Mouse (Mus musculus) intestine, embryonic 15.5 days (tissue): ENCODE results near the gene Pcbp1. TPM values are rescaled to one million over a fixed set of nuclear protein-coding genes. Genes with fewer than 3 reads are reported as not detected.
"Not testable (repeated sequence)": the region's sequence is repeated elsewhere in the genome, so short reads cannot be mapped to it uniquely, and the experiment has no call there.

Experiments
- ATAC-seq: fragments of 200-750 bp; cut with Nextera tagmentation; 2 replicates; pipeline ENCODE4 v1.8.0; 2017; ENCODE audit warnings: moderate TSS enrichment, moderate library complexity
- H3K27ac ChIP-seq: fragments of 300-500 bp; sonication (generic); 2 replicates; pipeline ENCODE4 v1.5.1; 2015; ENCODE audit warnings: mild to moderate bottlenecking, inconsistent platforms
- H3K27me3 ChIP-seq: fragments of 300-500 bp; sonication (generic); replicated peaks from 2 replicates; pipeline ENCODE4 v1.6.1; 2015; ENCODE audit warnings: inconsistent platforms
- H3K36me3 ChIP-seq: fragments of 300-500 bp; sonication (generic); 2 replicates; pipeline ENCODE4 v1.6.1; 2015; ENCODE audit warnings: inconsistent platforms
- H3K4me1 ChIP-seq: fragments of 300-500 bp; sonication (generic); replicated peaks from 2 replicates; pipeline ENCODE4 v1.6.1; 2015; ENCODE audit warnings: inconsistent platforms
- H3K4me2 ChIP-seq: fragments of 300-500 bp; sonication (generic); replicated peaks from 2 replicates; pipeline ENCODE4 v1.6.1; 2015; ENCODE audit warnings: mild to moderate bottlenecking, inconsistent platforms
- H3K4me3 ChIP-seq: fragments of 300-500 bp; sonication (generic); replicated peaks from 2 replicates; pipeline ENCODE4 v1.5.1; 2015; ENCODE audit warnings: inconsistent platforms
- H3K9ac ChIP-seq: fragments of 300-500 bp; sonication (generic); 2 replicates; pipeline ENCODE4 v1.6.1; 2015; ENCODE audit warnings: inconsistent platforms
- H3K9me3 ChIP-seq: fragments of 300-500 bp; sonication (generic); 2 replicates; pipeline ENCODE4 v1.6.1; 2016; ENCODE audit warnings: inconsistent platforms
- WGBS: fragments of 180-500 bp; shearing (Covaris S2); methylation state at CpG from one replicate; pipeline ENCODE4 v1.1.7; 2015; 5-methylcytosine and 5-hydroxymethylcytosine counted together
- polyA plus RNA-seq: library from polyadenylated mRNA; unstranded; fragments of >200 nt; fragmentation: Nextera tagmentation; extraction: Ambion mirVana; gene quantifications from 2 replicates; pipeline ENCODE4 v1.2.1, GENCODE M21; 2015

Gene Pcbp1
- 508 and 561 TPM in 2 replicates for polyA plus RNA-seq

DNA sequence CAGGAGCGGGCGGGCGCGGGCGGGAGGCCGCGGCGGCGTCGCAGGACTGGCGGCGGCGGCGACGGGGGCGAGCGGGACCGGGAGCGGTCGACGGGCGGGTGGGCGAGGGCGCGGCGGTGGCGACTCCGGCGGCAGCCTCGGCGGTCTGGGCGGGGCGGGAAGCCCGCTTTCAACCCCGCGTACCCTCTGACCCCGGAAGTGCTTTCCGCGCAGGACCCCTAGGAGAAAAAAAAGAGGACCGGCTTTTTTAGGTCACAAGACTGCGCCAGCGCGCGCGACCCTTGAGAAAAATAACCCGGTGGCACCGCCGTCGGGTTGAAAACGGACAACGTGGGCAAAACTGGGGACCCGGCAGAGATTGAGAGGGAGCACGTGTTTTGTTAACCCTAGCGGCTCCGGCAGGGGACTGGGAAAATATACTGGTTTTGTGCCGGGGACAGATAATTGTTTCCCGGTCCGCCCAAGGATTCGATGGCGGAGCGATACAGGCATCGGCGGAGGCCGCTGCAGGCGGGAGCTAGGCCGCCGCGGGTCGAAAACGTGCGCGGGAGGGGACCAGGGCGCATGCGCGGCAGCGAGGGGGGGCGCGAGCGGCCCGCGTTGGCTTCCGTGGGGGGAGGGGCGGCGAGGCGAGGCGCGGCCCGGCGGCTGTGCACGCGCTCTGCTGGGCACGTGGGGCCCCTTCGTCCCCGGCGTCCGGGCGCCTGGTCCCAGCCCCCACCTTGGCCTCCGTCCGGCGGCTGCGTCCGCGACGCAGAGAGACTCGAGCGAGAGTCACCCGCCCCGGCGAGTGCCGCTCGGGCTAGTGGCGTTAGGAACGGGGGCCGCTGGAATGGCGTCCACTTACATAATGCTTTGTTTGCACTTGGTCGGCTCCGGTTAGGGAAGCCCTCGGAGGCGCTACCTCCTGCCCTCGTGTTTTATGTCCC is at the start of gene Pcbp1:
Gene Pcbp1, minus strand, starts transcription at position 290 of the 929 bp plus-strand sequence.
- Histone ChIP-seq H3K27me3 (no peaks in the 10 kb centered on the region), H3K4me3 (peak within 1 kb of the TSS; percentile 66), H3K36me3 (no peaks in the 10 kb centered on the region; the same call in 1 of the 2 replicates), H3K4me2 (peak within 1 kb of the TSS; percentile 67), H3K9ac (peak within 1 kb of the TSS; percentile 89), H3K9me3 (no peaks in the 10 kb centered on the region), H3K27ac (peak within 1 kb of the TSS; percentile 99), H3K4me1 (peaks cover 6% of the 10 kb centered on the region; the same call in 1 of the 2 replicates)
- ATAC-seq: peak; percentile 87
- under 1% methylated on average over 109 of the region's 120 CpGs for WGBS

DNA sequence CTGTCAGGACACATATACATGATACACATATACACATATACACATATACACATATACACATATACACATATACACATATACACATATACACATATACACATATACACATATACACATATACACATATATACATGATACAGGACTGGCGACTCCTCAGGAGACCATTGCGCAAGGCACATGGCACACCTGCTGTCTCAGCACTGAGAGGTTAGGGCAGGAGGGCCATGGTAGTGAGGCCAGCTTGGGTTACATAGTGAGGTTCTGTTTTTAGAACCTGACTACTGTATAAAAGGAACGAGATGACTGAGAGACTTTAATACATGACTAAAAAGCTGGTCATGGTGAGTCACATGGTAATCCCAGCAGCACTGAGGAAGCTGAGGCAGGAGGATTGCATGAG is 48.4 kb upstream of the Pcbp1 start:
- 92% methylated on average over 3 of the region's 3 CpGs for WGBS
- Histone ChIP-seq H3K27ac (no peak overlapping the region), H3K4me2 (no peak overlapping the region), H3K36me3 (no peaks in the 10 kb centered on the region), H3K27me3 (no peaks in the 10 kb centered on the region), H3K9ac (no peak overlapping the region), H3K4me3 (no peak overlapping the region), H3K9me3 (no peaks in the 10 kb centered on the region), H3K4me1 (peaks cover 12% of the 10 kb centered on the region)
- ATAC-seq: no peak

DNA sequence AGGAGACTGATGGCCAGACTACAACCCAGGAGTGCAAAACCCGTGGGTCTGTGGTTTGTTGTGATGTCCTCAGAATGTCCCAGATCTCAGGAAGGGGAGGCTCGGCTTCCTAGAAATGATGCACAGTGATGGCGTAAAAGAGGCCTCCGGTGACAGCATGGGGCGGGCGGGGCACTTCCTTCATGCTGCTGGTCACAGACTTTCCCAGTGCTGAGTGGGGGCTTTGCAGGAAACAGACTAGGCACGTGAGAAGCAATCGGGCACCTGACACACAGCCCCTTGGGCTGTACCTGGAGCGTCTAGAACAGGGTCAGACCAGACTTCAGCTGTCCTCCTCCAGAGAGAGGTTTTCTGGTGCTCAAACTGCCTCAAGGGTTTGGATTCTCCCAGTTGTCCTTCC is 44.7 kb upstream of the Pcbp1 start:
- 0 out of 2 replicates have a peak, but pooled peaks have one; percentile 31 for ATAC-seq
- no peak overlapping the region for H3K4me2 ChIP-seq
- H3K4me1 ChIP-seq: peaks cover 15% of the 10 kb centered on the region; the same call in 1 of the 2 replicates
- no peak overlapping the region for H3K4me3 ChIP-seq
- H3K36me3 ChIP-seq: 0 out of 2 replicates have a peak, but pooled peaks cover 2% of the 10 kb centered on the region
- 56% methylated on average over 9 of the region's 9 CpGs for WGBS
- no peaks in the 10 kb centered on the region for H3K9me3 ChIP-seq
- no peaks in the 10 kb centered on the region for H3K27me3 ChIP-seq
- no peak overlapping the region; the same call in 1 of the 2 replicates for H3K9ac ChIP-seq
- H3K27ac ChIP-seq: no peak overlapping the region

DNA sequence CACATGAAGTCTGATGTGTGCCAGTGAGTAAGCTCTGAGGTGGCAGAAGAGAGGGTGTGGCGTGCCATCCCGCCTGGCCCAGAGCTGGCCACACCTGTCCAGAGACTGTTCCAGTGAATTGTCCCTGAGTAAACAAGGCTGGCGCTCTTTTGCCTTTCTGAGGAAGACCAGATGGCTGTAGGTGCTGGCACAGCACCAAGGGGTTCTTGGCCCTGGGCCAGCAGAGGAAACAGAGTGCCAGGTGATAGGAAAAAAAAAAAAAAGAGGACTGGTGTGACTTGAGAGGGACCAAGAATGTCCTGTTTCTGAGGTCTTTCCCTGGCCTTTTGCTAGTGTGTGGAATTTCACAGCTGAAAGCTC is 43.3 kb upstream of the Pcbp1 start:
- Histone ChIP-seq H3K4me3 (no peak overlapping the region), H3K27ac (0 out of 2 replicates have a peak overlapping the region, but pooled peaks have one; percentile 19), H3K36me3 (0 out of 2 replicates have a peak, but pooled peaks cover 3% of the 10 kb centered on the region), H3K4me1 (peaks cover 15% of the 10 kb centered on the region; the same call in 1 of the 2 replicates), H3K9me3 (no peaks in the 10 kb centered on the region), H3K9ac (no peak overlapping the region), H3K27me3 (no peaks in the 10 kb centered on the region), H3K4me2 (no peak overlapping the region)
- 35% methylated on average over 3 of the region's 3 CpGs for WGBS
- ATAC-seq: peak; percentile 87

DNA sequence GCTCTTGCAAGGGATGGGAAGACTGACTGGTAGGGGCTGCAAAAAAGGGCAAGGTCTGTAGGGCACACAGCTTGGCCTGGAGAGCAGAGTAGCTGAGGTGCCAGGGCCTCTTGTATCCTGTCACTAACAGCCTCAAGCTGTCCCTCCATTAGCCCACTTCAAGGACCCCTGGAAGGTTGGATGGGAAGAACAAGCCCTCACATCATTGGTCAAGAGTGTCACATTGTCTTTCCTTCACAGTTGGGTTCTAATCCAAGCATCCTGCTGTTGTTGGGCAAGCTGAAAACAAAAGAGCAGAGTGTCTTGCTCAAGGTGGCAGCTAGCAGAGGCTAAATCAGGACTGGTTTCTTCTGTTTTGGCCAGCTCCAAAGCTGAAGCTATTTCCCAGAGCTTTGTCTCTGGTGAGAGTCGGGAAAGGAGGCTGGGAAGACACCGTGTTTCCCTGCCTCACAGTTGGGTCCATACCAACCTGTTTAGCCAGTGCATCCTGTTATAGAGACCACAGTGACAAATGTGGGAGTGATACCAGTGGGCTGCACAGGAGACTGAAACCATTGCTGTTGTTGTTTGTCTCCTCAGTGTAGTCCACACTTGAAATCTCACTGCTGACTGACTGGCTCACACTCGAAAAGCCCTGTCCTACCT is 42.8 kb upstream of the Pcbp1 start:
- Histone ChIP-seq H3K4me1 (peaks cover 15% of the 10 kb centered on the region; the same call in 1 of the 2 replicates), H3K9me3 (no peaks in the 10 kb centered on the region), H3K36me3 (0 out of 2 replicates have a peak, but pooled peaks cover 3% of the 10 kb centered on the region), H3K4me2 (no peak overlapping the region), H3K4me3 (no peak overlapping the region), H3K27ac (no peak overlapping the region), H3K9ac (no peak overlapping the region), H3K27me3 (no peaks in the 10 kb centered on the region)
- WGBS: 38% methylated on average over 3 of the region's 3 CpGs
- no peak for ATAC-seq

DNA sequence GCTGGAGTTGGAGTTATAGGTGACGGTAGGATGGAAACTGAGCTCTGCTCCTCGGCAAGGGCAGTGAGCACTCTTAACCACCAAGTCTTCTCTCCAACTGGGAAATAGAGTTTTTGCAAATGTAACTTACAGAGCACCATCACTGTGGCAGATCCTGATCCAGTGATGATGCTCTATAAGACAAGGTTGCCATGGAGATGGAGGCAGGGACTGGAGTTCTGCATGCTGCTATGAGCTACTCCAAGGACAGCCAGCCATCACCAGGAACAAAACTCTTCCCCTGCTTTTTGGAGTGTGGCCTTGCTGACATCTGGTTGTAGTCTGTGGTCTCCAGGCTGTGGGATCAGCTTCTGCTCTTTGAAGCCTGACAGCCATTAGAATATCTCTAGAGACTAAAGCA is 39.7 kb upstream of the Pcbp1 start:
- no peak for ATAC-seq
- Histone ChIP-seq H3K27me3 (no peaks in the 10 kb centered on the region), H3K9me3 (no peaks in the 10 kb centered on the region), H3K4me2 (no peak overlapping the region), H3K4me1 (peaks cover 12% of the 10 kb centered on the region; the same call in 1 of the 2 replicates), H3K27ac (no peak overlapping the region), H3K36me3 (peaks cover 12% of the 10 kb centered on the region; the same call in 1 of the 2 replicates), H3K9ac (no peak overlapping the region), H3K4me3 (no peak overlapping the region)
- WGBS: 91% methylated on average over 2 of the region's 2 CpGs

DNA sequence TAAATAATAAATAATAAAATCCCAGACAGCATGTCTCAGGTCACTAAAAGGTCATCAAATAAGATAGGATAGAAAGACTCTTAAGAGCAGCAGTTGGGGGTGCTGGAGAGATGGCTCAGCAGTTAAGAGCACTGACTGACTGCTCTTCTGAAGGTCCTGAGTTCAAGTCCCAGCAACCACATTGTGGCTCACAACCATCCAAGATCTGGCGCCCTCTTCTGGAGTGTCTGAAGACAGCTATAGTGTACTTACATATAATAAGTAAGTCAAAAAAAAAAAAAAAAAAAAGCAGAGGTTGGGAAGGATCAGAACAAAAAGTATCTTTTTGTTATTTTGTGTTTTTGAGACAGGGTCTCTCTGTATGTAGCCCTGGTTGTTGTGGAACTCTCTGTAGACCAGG is 31.1 kb upstream of the Pcbp1 start:
- 74% methylated on average over 1 of the region's 1 CpGs for WGBS
- H3K27ac ChIP-seq, H3K36me3 ChIP-seq, H3K4me1 ChIP-seq, ATAC-seq, H3K9ac ChIP-seq, H3K4me2 ChIP-seq, H3K9me3 ChIP-seq, H3K4me3 ChIP-seq, H3K27me3 ChIP-seq: not testable (repeated sequence)

DNA sequence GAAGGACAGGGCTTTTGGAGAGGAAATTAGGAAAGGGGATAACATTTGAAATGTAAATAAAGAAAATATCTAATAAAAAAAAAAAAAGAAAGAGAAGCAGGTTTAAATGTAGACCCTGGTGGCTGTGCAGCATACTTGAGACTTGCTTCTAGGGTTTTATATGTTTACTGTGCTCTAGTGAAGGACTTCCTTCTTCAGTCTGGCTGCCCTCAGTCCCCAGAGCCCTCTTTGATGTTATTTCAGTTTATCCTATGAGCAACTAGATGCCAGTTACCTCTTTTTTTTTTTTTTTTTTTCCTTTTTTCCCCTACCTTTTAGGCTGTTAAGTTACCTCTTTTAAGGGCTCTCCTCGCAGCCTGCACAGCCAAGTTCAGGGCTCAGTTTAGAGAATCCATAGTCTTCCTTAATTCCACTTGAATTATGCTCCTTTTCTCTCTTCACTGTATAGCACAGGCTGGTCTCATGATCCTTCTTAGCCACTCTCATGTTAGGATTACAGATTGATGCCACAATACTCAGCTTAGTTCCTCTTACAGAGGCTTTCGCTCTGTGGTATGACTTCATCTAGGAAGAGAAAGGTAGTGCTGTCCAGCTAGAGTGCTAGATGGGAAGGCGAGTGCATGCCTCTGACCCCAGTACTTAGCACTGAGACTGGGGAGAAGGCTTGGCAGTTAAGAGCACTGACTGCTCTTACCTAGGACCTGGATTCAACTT is 30.4 kb upstream of the Pcbp1 start:
- H3K9me3 ChIP-seq: no peaks in the 10 kb centered on the region
- no peak overlapping the region for H3K4me2 ChIP-seq
- no peak for ATAC-seq
- no peak overlapping the region for H3K27ac ChIP-seq
- H3K4me1 ChIP-seq: no peaks in the 10 kb centered on the region
- H3K27me3 ChIP-seq: no peaks in the 10 kb centered on the region
- no peak overlapping the region for H3K9ac ChIP-seq
- whole genome bisulfite sequencing: 96% methylated on average over 3 of the region's 3 CpGs
- no peak overlapping the region for H3K4me3 ChIP-seq
- peaks cover 8% of the 10 kb centered on the region for H3K36me3 ChIP-seq

DNA sequence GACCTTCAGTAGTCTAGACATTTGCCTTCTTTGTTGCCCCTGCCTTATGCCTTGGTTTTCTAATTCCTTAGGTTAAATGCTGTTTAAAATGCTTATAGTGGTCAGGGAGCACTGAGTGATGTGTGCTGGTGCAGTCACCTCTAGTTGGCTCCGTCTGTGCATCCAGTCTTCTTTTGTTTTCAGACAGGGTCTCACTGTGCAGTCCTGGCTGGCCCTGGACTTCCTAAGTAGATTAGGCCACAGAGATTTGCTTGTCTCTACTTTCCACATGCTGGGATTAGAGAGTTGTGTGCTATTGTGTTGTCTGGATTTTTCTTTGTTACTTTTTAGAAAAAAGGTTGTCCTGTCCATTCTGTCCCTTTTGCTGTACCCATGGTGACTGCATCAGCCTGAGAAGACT is 24.5 kb upstream of the Pcbp1 start:
- Histone ChIP-seq H3K4me1 (peaks cover 6% of the 10 kb centered on the region; the same call in 1 of the 2 replicates), H3K9ac (no peak overlapping the region)

DNA sequence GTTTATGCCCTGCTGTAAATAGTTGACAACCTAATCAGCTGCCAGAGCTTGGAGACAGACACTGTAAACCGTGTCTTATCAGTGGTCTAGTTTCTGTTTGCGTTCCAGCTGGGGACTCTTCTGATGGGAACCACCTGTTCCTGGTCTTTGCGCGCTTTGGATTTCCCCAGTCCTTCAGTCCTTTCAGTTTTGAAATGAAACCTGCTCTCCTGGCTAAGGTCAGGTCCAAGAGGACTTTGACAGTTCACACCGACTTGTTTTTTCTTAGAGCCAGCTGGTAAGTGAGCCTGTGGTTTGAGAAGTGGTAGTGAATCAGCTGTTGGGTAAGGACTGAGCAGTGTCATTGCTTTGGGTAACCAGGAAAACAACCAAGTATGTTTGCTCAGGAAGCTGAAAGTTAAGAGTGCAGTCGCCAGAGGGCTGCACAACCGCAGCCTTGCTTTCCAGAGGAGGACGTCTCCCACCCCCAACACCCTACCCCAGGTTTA is 21.8 kb upstream of the Pcbp1 start:
- peak; percentile 87 for ATAC-seq
- WGBS: 29% methylated on average over 8 of the region's 8 CpGs
- peaks cover 11% of the 10 kb centered on the region for H3K36me3 ChIP-seq
- H3K4me1 ChIP-seq: peaks cover 6% of the 10 kb centered on the region; the same call in 1 of the 2 replicates
- no peak overlapping the region for H3K9ac ChIP-seq
- H3K4me3 ChIP-seq: no peak overlapping the region
- no peaks in the 10 kb centered on the region for H3K9me3 ChIP-seq
- peak overlapping the region; percentile 7; the same call in 1 of the 2 replicates for H3K27ac ChIP-seq
- peak overlapping the region; percentile 22; the same call in 1 of the 2 replicates for H3K4me2 ChIP-seq
- H3K27me3 ChIP-seq: no peaks in the 10 kb centered on the region

More for the DNA sequence above, 24.5 kb upstream of the Pcbp1 start:
- H3K27me3 ChIP-seq: no peaks in the 10 kb centered on the region
- H3K4me2 ChIP-seq: no peak overlapping the region
- no peak for ATAC-seq
- H3K36me3 ChIP-seq: peaks cover 11% of the 10 kb centered on the region
- no peaks in the 10 kb centered on the region for H3K9me3 ChIP-seq
- H3K27ac ChIP-seq: no peak overlapping the region
- H3K4me3 ChIP-seq: no peak overlapping the region
- 81% methylated on average over 1 of the region's 1 CpGs for WGBS

DNA sequence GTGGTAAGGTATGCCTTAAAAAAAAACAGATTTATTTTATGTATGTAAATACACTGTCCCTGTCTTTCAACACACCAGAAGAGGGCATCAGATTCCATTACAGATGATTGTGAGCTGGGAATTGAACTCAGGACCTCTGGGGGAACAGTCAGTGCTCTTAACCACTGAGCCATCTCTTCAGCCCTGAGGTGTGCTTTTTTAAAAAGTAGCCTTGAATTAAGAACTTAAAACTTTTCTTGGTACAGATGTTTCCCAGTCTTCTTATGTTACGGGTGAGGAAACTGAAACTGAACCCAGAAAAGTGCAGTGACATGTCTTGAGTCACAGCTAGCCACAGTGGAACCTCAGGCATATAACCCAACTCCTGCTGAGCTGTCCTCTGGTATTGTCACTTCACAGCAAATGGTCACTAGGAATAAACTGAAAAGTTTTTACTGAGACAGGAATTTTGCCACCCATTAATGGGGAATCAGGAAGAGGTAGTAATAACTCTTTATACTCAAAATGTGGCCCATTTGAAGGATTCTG is 21.2 kb upstream of the Pcbp1 start:
- Histone ChIP-seq H3K36me3 (peaks cover 11% of the 10 kb centered on the region), H3K9ac (no peak overlapping the region), H3K9me3 (no peaks in the 10 kb centered on the region), H3K4me2 (peak overlapping the region; percentile 22; the same call in 1 of the 2 replicates), H3K27ac (peak overlapping the region; percentile 7; the same call in 1 of the 2 replicates), H3K4me3 (no peak overlapping the region), H3K4me1 (peaks cover 6% of the 10 kb centered on the region; the same call in 1 of the 2 replicates), H3K27me3 (no peaks in the 10 kb centered on the region)
- WGBS: 88% methylated on average over 1 of the region's 1 CpGs
- no peak for ATAC-seq
